Mouse (Mus musculus) kidney, postnatal 0 days (tissue): ENCODE measurements at regions not wholly inside any gene's neighbourhood (a gene's known extent, or its start where the extent isn't known, plus 50 kb on each side); places are given as distances from the start of the nearest gene placed in this dataset.

Source experiments
- ATAC-seq: fragments of 200-750 bp; cut with Nextera tagmentation; replicated peaks from 2 replicates; pipeline ENCODE4 v1.8.0; 2017; ENCODE audit warnings: low read depth, moderate number of reproducible peaks, moderate TSS enrichment, moderate library complexity; ENCODE audit not compliant: low FRiP score
- DNase-seq: peaks from one replicate; pipeline ENCODE4 v3.0.0-alpha.2; 2016; ENCODE audit warnings: low spot score
- H3K27ac ChIP-seq: fragments of 300-500 bp; sonication (generic); 2 replicates; pipeline ENCODE4 v1.5.1; 2014; ENCODE audit warnings: mild to moderate bottlenecking
- H3K27me3 ChIP-seq: fragments of 300-500 bp; sonication (generic); 2 replicates; pipeline ENCODE4 v1.6.1; 2014; ENCODE audit warnings: low read length, mixed read lengths; ENCODE audit not compliant: insufficient read depth
- H3K36me3 ChIP-seq: fragments of 300-500 bp; sonication (generic); 2 replicates; pipeline ENCODE4 v1.6.1; 2014; ENCODE audit warnings: low read length, mixed read lengths; ENCODE audit not compliant: insufficient read depth
- H3K4me1 ChIP-seq: fragments of 300-500 bp; sonication (generic); replicated peaks from 2 replicates; pipeline ENCODE4 v1.6.1; 2014; ENCODE audit warnings: antibody characterized with exemption, low read length, mixed read lengths; ENCODE audit not compliant: insufficient read depth
- H3K4me2 ChIP-seq: fragments of 300-500 bp; sonication (generic); 2 replicates; pipeline ENCODE4 v1.6.1; 2014; ENCODE audit warnings: mild to moderate bottlenecking, low read length, moderate library complexity, mixed read lengths
- H3K4me3 ChIP-seq: fragments of 300-500 bp; sonication (generic); replicated peaks from 2 replicates; pipeline ENCODE4 v1.5.1; 2014; ENCODE audit warnings: low read depth, low read length
- H3K9ac ChIP-seq: fragments of 300-500 bp; sonication (generic); 2 replicates; pipeline ENCODE4 v1.6.1; 2014; ENCODE audit warnings: low read depth, low read length
- H3K9me3 ChIP-seq: fragments of 300-500 bp; sonication (generic); replicated peaks from 2 replicates; pipeline ENCODE4 v1.6.1; 2016; ENCODE audit warnings: low read length, inconsistent platforms, mixed read lengths
- CTCF ChIP-seq: IDR thresholded peaks from 2 replicates; pipeline ENCODE4 v1.5.1; 2016; ENCODE audit warnings: antibody characterized with exemption, low read depth, mild to moderate bottlenecking, moderate library complexity
- WGBS: fragments of 180-500 bp; shearing (Covaris S2); extraction: QIAGEN DNeasy Blood & Tissue Kit; methylation state at CpG from one replicate; pipeline ENCODE4 v1.1.7; 2014; 5-methylcytosine and 5-hydroxymethylcytosine counted together

GRCm38 (mm10) chr2:134730547-134730946, 55.3 kb upstream of the Plcb1 start:
- Histone ChIP-seq H3K4me3 (no peak overlapping the region), H3K4me2 (no peak overlapping the region), H3K9me3 (no peaks in the 10 kb centered on the region), H3K27me3 (no peaks in the 10 kb centered on the region), H3K9ac (no peak overlapping the region), H3K4me1 (no peaks in the 10 kb centered on the region), H3K36me3 (no peaks in the 10 kb centered on the region), H3K27ac (no peak overlapping the region)
- 67% methylated on average over 7 of the region's 7 CpGs for WGBS
- DNase-seq = no peak
- TF ChIP-seq CTCF = no peak
- no peak for ATAC-seq

DNA sequence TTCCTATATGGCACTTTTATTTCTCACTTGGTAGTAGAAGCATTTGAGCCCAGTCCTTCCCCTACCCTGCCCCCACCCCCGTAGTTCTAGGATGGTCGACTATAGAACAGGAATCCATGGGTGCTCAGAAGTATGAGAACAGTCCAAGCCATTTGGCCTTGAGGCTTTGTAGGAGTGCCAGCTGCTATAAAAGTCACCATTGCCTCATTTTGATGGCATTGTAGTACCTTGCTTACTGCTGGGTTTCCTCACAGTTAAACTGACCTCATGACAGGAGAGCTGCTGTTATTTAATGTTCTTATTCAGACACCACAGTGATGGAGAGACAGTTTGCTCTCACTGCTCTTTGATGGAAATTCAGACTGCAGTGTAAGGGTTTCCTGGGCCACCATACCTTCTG, 59.2 kb upstream of the Plcb1 start:
- H3K9ac ChIP-seq = no peak overlapping the region
- no peak overlapping the region for H3K4me2 ChIP-seq
- H3K27ac ChIP-seq = no peak overlapping the region
- no peaks in the 10 kb centered on the region for H3K27me3 ChIP-seq
- no peak for TF ChIP-seq CTCF
- no peaks in the 10 kb centered on the region for H3K4me1 ChIP-seq
- ATAC-seq = no peak
- H3K9me3 ChIP-seq = no peaks in the 10 kb centered on the region
- WGBS = 46% methylated on average over 2 of the region's 2 CpGs
- no peaks in the 10 kb centered on the region for H3K36me3 ChIP-seq
- DNase-seq = no peak
- no peak overlapping the region for H3K4me3 ChIP-seq

- Histone ChIP-seq H3K36me3 (no peaks in the 10 kb centered on the region), H3K4me2 (no peak overlapping the region), H3K27ac (no peak overlapping the region), H3K27me3 (no peaks in the 10 kb centered on the region), H3K9me3 (no peaks in the 10 kb centered on the region), H3K4me1 (no peaks in the 10 kb centered on the region), H3K4me3 (no peak overlapping the region), H3K9ac (no peak overlapping the region)
- no peak for TF ChIP-seq CTCF
- WGBS = 72% methylated on average over 10 of the region's 10 CpGs
- ATAC-seq (no peak), DNase-seq (no peak)
Measured at GRCm38 (mm10) chr2:134724071-134724470, 61.8 kb upstream of the Plcb1 start.

- Histone ChIP-seq H3K9ac (no peak overlapping the region), H3K36me3 (no peaks in the 10 kb centered on the region), H3K27ac (no peak overlapping the region), H3K4me1 (no peaks in the 10 kb centered on the region), H3K4me2 (no peak overlapping the region), H3K27me3 (no peaks in the 10 kb centered on the region), H3K4me3 (no peak overlapping the region), H3K9me3 (no peaks in the 10 kb centered on the region)
- TF ChIP-seq CTCF = no peak
- WGBS = 73% methylated on average over 2 of the region's 2 CpGs
- no peak for ATAC-seq
- DNase-seq = no peak
Measured at GRCm38 (mm10) chr2:134717815-134718362, 68.0 kb upstream of the Plcb1 start.

GRCm38 (mm10) chr2:134716531-134716930, 69.3 kb upstream of the Plcb1 start:
- H3K27ac ChIP-seq = no peak overlapping the region
- DNase-seq (no peak), ATAC-seq (no peak)
- H3K4me2 ChIP-seq = no peak overlapping the region
- TF ChIP-seq CTCF = no peak
- H3K9ac ChIP-seq = no peak overlapping the region
- H3K9me3 ChIP-seq = no peaks in the 10 kb centered on the region
- H3K4me1 ChIP-seq = no peaks in the 10 kb centered on the region
- H3K27me3 ChIP-seq = no peaks in the 10 kb centered on the region
- H3K4me3 ChIP-seq = no peak overlapping the region
- no peaks in the 10 kb centered on the region for H3K36me3 ChIP-seq
- 84% methylated on average over 1 of the region's 1 CpGs for WGBS

- Histone ChIP-seq H3K9ac (no peak overlapping the region), H3K4me1 (no peaks in the 10 kb centered on the region), H3K4me2 (no peak overlapping the region), H3K36me3 (no peaks in the 10 kb centered on the region), H3K9me3 (no peaks in the 10 kb centered on the region), H3K4me3 (no peak overlapping the region), H3K27ac (no peak overlapping the region), H3K27me3 (no peaks in the 10 kb centered on the region)
- WGBS = 89% methylated on average over 3 of the region's 3 CpGs
- DNase-seq = no peak
- TF ChIP-seq CTCF = no peak
- ATAC-seq = no peak
Measured at GRCm38 (mm10) chr2:134714001-134714400, 70.1 kb upstream of the Tmx4 start.

DNA sequence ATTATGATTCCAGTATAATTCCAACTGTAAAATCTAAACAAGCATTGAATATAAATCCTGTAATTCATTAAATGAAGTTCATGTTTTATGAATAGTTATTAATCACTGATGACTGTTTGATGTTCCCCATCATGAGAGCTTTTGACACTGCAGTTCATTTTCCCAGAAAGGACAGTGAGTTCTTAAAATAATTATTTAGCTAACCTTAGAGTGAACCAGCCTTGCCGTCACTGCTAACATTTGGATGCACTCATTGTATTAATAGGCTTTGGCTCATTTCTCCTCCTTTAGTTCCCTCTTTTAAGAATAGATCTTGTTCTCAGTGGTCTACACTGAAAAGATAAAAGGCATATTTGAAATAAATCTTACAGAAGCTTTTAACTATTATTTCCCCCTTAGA, 64.8 kb upstream of the Tmx4 start:
- Histone ChIP-seq H3K4me3 (no peak overlapping the region), H3K4me1 (no peaks in the 10 kb centered on the region), H3K9ac (no peak overlapping the region), H3K9me3 (no peaks in the 10 kb centered on the region), H3K27me3 (no peaks in the 10 kb centered on the region), H3K36me3 (no peaks in the 10 kb centered on the region), H3K27ac (no peak overlapping the region), H3K4me2 (no peak overlapping the region)
- WGBS = 49% methylated on average over 1 of the region's 1 CpGs
- ATAC-seq (0 out of 2 replicates have a peak, but pooled peaks have one; percentile 54), DNase-seq (peak; percentile 88)
- no peak for TF ChIP-seq CTCF
